Comparison of ENCODE assay signal across 21 mouse cellular contexts in genomic region chr7:136926178-136926577, GRCm38 (mm10). TPM values are rescaled to one million over a fixed set of nuclear protein-coding genes. Genes with fewer than 3 reads are reported as not detected.
"Had no signal": no experiment of that assay in that cellular context is flagged by ENCODE, and none has a peak within 500 bp of the region (broad histone marks: within the 10 kb centered on the region; RNA-seq: fewer than 3 reads in every experiment).

No protein-coding gene starts in this region.

- H3K27ac ChIP-seq: liver, embryonic 13.5 days; midbrain, embryonic 10.5 days; midbrain, embryonic 13.5 days; neural tube, embryonic 13.5 days; stomach, postnatal 0 days had no signal

- H3K27me3 ChIP-seq: liver, embryonic 13.5 days; midbrain, embryonic 13.5 days; neural tube, embryonic 13.5 days had no signal

- H3K36me3 ChIP-seq: liver, embryonic 13.5 days; midbrain, embryonic 10.5 days; midbrain, embryonic 13.5 days; neural tube, embryonic 13.5 days had no signal

- H3K4me2 ChIP-seq: liver, embryonic 13.5 days; midbrain, embryonic 13.5 days; neural tube, embryonic 13.5 days had no signal

- H3K4me1 ChIP-seq: liver, embryonic 13.5 days had no signal

- DNase-seq: kidney, adult 11 months; kidney, adult 9 months; kidney, postnatal 10 days; kidney, postnatal 36 days; left cerebral cortex, postnatal 4 days; liver, embryonic 13.5 days; lung, adult 2 months; lung, postnatal 14 days; lung, postnatal 4 days; right cerebral cortex, adult 18-20 months; right cerebral cortex, postnatal 14 days; right cerebral cortex, postnatal 4 days; thymus, adult 18-20 months; thymus, postnatal 36 days had no signal

- H3K9me3 ChIP-seq: liver, embryonic 13.5 days; midbrain, embryonic 10.5 days; midbrain, embryonic 13.5 days; neural tube, embryonic 13.5 days had no signal

- H3K9ac ChIP-seq: liver, embryonic 13.5 days; midbrain, embryonic 13.5 days; neural tube, embryonic 13.5 days had no signal

- H3K4me3 ChIP-seq: liver, embryonic 13.5 days; midbrain, embryonic 10.5 days; midbrain, embryonic 13.5 days; myocyte; neural tube, embryonic 13.5 days had no signal

- ATAC-seq: midbrain, embryonic 13.5 days; midbrain, embryonic 16.5 days had no signal

RNA-seq across cellular contexts. Expression of gene Mgmt, which starts 31.8 kb away (rescaled TPM):
- total RNA-seq: monocyte, adult 5-6 weeks had no signal
